Mouse (Mus musculus): ENCODE results near the gene Mrgprf. TPM values are rescaled to one million over a fixed set of nuclear protein-coding genes. Genes with fewer than 3 reads are reported as not detected.

The Mrgprf gene
- polyA plus RNA-seq, 1 experiment from 2014 or later, result 0.47 TPM

DNA sequence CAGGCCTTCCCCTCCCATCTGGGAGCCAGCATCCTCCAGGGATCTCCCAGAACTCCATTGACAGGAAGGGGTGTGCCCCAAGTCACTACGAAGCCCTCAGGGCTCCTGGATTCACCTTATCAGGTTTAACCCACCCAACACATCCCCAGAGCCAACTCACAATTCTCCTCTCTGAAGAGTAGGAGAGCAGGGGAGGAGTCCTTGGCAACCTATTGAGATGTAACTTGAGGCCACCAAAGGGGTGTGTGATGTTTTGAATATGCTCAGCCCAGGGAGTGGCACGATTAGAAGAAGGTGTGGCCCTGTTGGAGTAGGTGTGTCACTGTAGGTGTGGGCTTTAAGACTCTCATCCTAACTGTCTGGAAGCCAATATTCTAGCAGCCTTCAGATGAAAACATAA is 25.1 kb downstream of the Mrgprf start:
- H3K4me2 ChIP-seq (replicated peaks), result no peak overlapping the region
- WGBS, result 55% methylated on average over 2 of the region's 2 CpGs

DNA sequence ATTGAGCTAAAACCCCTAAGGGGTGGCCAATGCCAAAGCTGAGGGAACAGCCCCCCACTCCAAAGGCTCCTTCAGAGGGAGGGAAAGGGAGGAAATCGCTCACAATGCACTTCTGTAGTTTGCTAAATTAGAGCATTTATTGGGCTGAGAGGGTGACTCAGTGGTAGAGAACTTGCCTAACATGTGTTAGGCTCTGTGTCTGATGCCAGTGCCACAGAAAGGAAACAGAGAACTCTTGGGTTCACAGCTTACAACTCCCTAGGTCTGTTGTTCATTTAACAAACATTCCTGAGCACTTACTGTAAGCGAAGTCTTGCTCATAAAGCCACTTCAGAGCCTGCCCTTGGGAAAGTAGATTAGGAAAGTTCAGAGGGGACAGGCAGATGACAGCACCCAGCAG is 29.4 kb downstream of the Mrgprf start:
- WGBS, result 69% methylated on average over 2 of the region's 2 CpGs

More for the DNA sequence above, 25.1 kb downstream of the Mrgprf start:
- H3K9me3 ChIP-seq, result no peaks in the 10 kb centered on the region
- no peak overlapping the region for H3K27ac ChIP-seq
- H3K4me3 ChIP-seq, result no peak overlapping the region
- no peaks in the 10 kb centered on the region for H3K36me3 ChIP-seq
- ATAC-seq (ENCODE audit: low FRiP score, low read depth), result no peak
- no peaks in the 10 kb centered on the region for H3K27me3 ChIP-seq (replicated peaks)
- H3K4me1 ChIP-seq, result no peaks in the 10 kb centered on the region
- H3K9ac ChIP-seq, result no peak overlapping the region

DNA sequence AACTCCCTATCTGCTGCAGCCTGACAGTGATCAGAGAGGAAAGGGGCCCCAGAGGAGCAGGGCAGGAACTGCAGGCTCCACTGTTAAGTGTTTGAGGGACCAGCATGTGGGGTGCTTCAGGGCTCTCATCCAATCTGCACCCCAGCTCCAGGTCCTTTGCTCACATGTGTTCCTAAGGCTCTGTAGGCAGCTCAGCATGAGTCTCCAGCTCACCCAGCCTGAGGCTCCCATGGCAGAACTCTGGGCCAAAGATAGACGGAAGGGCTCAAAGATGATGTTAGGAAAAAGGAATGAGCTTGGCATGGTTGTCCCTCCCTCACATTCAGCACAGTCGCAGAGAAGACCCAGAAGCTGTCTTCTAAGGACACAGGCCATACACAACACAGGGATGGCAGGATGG is 30.0 kb downstream of the Mrgprf start:
- Histone ChIP-seq H3K9me3 (no peaks in the 10 kb centered on the region), H3K4me2 (replicated peaks) (no peak overlapping the region), H3K4me3 (no peak overlapping the region), H3K36me3 (no peaks in the 10 kb centered on the region), H3K4me1 (no peaks in the 10 kb centered on the region), H3K9ac (no peak overlapping the region), H3K27ac (no peak overlapping the region), H3K27me3 (replicated peaks) (no peaks in the 10 kb centered on the region)
- ATAC-seq (ENCODE audit: low FRiP score, low read depth), result no peak
- 87% methylated on average over 2 of the region's 2 CpGs for WGBS

More for the DNA sequence above, 29.4 kb downstream of the Mrgprf start:
- H3K36me3 ChIP-seq, result no peaks in the 10 kb centered on the region
- H3K27ac ChIP-seq, result no peak overlapping the region
- no peaks in the 10 kb centered on the region for H3K9me3 ChIP-seq
- H3K4me2 ChIP-seq (replicated peaks), result no peak overlapping the region
- no peak overlapping the region for H3K4me3 ChIP-seq
- no peaks in the 10 kb centered on the region for H3K27me3 ChIP-seq (replicated peaks)
- no peak for ATAC-seq (ENCODE audit: low FRiP score, low read depth)
- H3K9ac ChIP-seq, result no peak overlapping the region
- H3K4me1 ChIP-seq, result no peaks in the 10 kb centered on the region

DNA sequence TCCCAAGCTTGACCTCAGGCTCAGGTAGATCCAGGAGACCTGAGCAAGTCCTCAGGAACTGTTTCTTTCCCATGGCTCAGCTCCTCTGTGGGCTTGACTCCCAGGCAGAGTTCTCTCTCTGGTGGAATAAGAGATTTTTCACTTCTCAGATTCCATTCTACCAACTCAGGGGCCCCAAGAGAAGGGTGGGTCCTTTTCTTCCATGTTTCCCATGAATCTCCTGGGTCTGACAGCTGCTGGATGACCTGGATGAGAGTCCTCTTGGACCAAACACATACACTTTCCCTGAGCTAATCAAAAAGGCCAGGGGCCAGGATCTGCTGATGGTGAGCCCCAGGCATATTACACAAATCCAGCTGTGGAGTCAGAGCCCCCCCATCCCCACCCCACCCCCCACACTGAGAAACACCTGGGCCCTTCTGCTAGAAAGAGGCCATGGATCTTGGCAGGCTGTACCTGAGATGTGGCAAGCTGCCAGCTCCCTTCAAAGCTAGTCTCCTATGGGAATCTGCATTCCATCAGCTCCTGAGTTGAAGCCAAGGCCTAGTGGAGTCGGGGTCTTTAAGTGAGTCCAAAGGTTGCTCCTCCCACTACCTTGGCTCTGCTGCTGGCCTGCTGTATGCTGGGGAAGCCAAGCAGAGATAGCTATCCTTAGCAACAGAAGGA is 31.9 kb downstream of the Mrgprf start:
- H3K9me3 ChIP-seq, result no peaks in the 10 kb centered on the region
- WGBS, result 70% methylated on average over 1 of the region's 1 CpGs
- no peak overlapping the region for H3K27ac ChIP-seq
- no peaks in the 10 kb centered on the region for H3K36me3 ChIP-seq
- H3K4me3 ChIP-seq, result no peak overlapping the region
- no peak for ATAC-seq (ENCODE audit: low FRiP score, low read depth)
- no peaks in the 10 kb centered on the region for H3K4me1 ChIP-seq
- H3K4me2 ChIP-seq (replicated peaks), result no peak overlapping the region
- H3K9ac ChIP-seq, result no peak overlapping the region
- no peaks in the 10 kb centered on the region for H3K27me3 ChIP-seq (replicated peaks)

DNA sequence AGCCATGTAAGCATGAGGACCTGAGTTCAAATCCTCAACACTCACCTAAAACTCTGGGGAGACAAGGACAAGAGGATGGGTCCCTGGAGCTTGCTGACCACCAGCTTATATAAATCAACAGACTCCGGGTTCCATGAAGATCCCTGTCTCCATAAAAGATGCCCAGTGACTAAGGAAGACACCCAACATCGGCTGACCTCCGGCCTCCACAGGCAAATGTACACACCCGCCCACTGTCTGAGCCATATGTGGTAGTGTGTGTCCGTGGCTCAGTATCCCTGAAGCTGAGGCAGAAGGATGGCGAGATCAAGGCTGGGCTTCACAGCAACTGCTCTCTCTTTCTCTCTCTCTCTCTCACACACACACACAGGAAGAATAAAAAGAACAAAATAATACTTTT is 33.3 kb downstream of the Mrgprf start:
- no peak overlapping the region for H3K4me3 ChIP-seq
- no peaks in the 10 kb centered on the region for H3K36me3 ChIP-seq
- 82% methylated on average over 6 of the region's 6 CpGs for WGBS

DNA sequence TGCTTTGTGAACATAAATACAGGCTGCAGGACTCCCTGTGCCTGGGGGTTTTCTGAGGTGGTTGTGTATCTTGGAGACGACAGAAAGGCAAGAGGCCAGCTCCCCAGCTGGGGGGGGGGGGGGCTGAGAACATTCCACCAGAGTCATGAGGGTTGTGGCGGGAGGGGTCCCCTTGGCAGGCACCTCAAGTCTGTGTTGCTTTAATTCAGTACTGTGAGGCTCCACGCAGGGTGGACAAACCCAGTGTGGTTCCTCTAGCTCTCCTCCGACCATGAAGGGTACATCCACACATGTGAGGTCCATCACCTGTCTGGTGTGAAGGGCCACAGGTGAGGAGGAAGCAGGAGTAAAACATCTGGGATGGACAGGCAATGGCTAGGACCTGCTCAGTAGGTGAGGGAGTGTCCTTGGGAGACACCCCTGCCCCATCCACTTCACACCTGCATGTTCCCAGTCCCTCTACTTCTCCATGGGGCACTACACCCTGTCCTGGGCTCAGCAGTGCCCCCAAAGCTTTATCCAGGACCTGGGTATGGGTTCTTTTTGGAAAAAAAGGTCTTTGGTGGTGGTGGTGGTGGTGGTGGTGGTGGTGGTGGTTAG is 33.9 kb downstream of the Mrgprf start:
- Histone ChIP-seq H3K9me3 (no peaks in the 10 kb centered on the region), H3K9ac (no peak overlapping the region), H3K4me3 (no peak overlapping the region), H3K27me3 (replicated peaks) (no peaks in the 10 kb centered on the region), H3K36me3 (no peaks in the 10 kb centered on the region), H3K4me2 (replicated peaks) (no peak overlapping the region), H3K4me1 (no peaks in the 10 kb centered on the region), H3K27ac (no peak overlapping the region)
- no peak for ATAC-seq (ENCODE audit: low FRiP score, low read depth)
- 66% methylated on average over 4 of the region's 4 CpGs for WGBS

More for the DNA sequence above, 33.3 kb downstream of the Mrgprf start:
- H3K4me2 ChIP-seq (replicated peaks), result no peak overlapping the region
- H3K27me3 ChIP-seq (replicated peaks), result no peaks in the 10 kb centered on the region
- no peaks in the 10 kb centered on the region for H3K9me3 ChIP-seq
- H3K27ac ChIP-seq, result no peak overlapping the region
- no peak for ATAC-seq (ENCODE audit: low FRiP score, low read depth)
- H3K9ac ChIP-seq, result no peak overlapping the region
- H3K4me1 ChIP-seq, result no peaks in the 10 kb centered on the region

DNA sequence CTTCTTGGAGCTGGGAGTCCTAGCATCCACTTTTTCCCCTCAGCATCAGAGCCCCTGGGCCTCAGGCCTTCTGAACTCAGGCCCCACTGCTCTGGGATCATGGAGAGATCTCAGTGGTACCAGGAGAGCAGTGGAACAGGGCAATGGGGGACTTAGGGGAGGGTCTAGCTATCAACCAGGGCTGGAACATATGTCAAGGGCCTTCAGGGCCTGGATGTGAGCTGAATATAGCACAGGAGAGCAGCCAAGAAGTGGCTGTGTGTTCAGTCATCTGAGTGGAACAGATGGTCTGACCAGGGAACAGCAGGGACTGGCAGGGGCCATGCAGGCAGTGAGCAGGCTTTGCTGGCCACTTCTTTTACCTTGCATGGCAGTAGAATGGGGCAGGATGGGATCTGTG is 34.6 kb downstream of the Mrgprf start:
- H3K4me1 ChIP-seq, result no peaks in the 10 kb centered on the region
- no peak overlapping the region for H3K4me2 ChIP-seq (replicated peaks)
- H3K27ac ChIP-seq, result no peak overlapping the region
- H3K4me3 ChIP-seq, result no peak overlapping the region
- no peaks in the 10 kb centered on the region for H3K27me3 ChIP-seq (replicated peaks)
- no peaks in the 10 kb centered on the region for H3K36me3 ChIP-seq
- no peak overlapping the region for H3K9ac ChIP-seq
- no peaks in the 10 kb centered on the region for H3K9me3 ChIP-seq
- no peak for ATAC-seq (ENCODE audit: low FRiP score, low read depth)

DNA sequence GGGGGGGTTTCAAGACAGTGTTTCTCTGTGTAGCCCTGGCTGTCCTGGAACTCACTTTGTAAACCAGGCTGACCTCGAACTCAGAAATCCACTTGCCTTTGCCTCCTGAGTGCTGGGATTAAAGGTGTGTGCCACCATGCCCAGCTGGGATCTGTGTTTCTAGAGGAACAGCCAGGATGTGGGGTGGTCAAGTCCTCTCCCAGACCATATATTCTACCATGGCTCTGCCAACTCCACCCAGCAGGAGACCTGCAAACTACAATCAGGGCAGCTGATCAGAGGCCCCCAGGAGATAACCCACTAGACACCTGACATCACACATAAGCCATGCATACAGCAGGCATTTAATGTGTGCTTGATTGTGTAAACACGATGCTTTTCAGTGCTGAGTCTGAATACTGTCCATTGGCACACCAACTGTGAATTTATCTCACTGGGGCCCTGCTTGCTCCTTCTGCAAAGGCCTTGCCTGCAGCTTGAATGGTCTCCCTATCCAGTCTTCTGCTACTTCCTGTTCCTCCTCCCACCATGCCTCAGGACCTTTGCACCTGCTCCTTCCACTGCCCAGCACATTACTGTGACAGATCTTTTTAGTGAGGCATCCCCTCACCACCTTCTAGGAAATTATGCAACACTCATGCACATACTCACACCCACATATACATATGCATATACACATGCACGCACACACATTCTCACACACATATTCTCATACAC is 35.1 kb downstream of the Mrgprf start:
- 86% methylated on average over 3 of the region's 3 CpGs for WGBS
- Histone ChIP-seq H3K9ac (no peak overlapping the region), H3K4me3 (no peak overlapping the region)

DNA sequence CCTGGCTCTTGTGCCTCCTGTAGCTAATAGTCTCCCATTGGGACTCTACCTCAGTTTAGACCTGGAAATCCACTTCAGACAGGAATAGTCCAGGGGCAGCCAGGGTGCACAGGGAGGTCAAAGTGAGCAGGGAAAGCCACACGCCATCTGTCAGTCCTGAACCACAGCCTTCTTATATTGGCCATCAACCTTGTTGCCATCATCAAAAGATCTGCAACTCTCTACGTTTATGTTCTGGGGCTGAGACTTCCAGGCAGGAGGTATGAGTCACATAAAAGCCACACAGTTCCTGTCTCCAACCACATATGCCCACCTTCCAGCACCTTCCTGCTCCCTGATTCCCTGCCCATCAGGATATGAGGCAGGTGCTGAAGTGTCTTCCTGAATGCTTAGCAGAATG is 37.3 kb downstream of the Mrgprf start:
- no peak overlapping the region for H3K4me3 ChIP-seq
- no peaks in the 10 kb centered on the region for H3K9me3 ChIP-seq
- H3K9ac ChIP-seq, result no peak overlapping the region
- no peaks in the 10 kb centered on the region for H3K27me3 ChIP-seq (replicated peaks)
- ATAC-seq (ENCODE audit: low FRiP score, low read depth), result no peak
- H3K27ac ChIP-seq, result no peak overlapping the region
- H3K4me2 ChIP-seq (replicated peaks), result no peak overlapping the region
- no peaks in the 10 kb centered on the region for H3K4me1 ChIP-seq
- H3K36me3 ChIP-seq, result no peaks in the 10 kb centered on the region
- WGBS, result 80% methylated on average over 2 of the region's 2 CpGs

More for the DNA sequence above, 35.1 kb downstream of the Mrgprf start:
- no peak for ATAC-seq (ENCODE audit: low FRiP score, low read depth)
- H3K27ac ChIP-seq, result no peak overlapping the region
- H3K4me2 ChIP-seq (replicated peaks), result no peak overlapping the region
- H3K36me3 ChIP-seq, result no peaks in the 10 kb centered on the region
- no peaks in the 10 kb centered on the region for H3K27me3 ChIP-seq (replicated peaks)
- no peaks in the 10 kb centered on the region for H3K9me3 ChIP-seq
- H3K4me1 ChIP-seq, result no peaks in the 10 kb centered on the region

DNA sequence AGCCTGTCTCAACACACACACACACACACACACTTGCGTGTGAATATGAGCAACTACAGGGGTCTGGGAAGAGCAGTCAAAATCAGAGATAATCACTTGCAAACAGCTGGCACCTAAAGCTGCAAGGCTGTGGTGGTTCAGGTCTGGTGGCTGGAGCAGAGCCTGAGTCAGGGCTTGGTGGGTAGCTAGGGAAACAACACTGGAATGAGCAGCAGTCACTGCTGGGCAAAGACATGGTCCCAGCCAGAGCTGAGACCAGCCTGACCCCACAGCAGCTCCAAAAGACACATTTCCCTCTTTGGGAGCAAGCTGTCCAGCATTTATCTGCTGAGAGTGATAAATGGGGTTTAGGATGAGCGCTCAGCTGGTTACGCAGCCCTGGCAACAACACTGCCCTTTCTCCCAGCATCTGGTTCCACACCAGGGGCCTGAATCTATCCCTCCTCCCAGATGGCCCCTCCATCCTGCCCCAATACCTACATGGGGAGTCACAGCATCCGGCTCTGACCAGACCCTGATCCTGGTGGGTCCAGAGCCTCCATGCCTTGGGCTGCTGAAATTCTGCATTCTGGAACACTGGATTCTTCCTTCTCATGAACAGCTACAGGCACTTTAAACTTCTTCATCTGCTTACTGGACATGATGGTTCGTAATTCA is 39.7 kb downstream of the Mrgprf start:
- H3K4me2 ChIP-seq (replicated peaks), result no peak overlapping the region
- no peak overlapping the region for H3K27ac ChIP-seq
- H3K27me3 ChIP-seq (replicated peaks), result no peaks in the 10 kb centered on the region
- WGBS, result 76% methylated on average over 5 of the region's 5 CpGs
- H3K4me3 ChIP-seq, result no peak overlapping the region
- no peaks in the 10 kb centered on the region for H3K4me1 ChIP-seq
- ATAC-seq (ENCODE audit: low FRiP score, low read depth), result no peak
- H3K9me3 ChIP-seq, result no peaks in the 10 kb centered on the region
- H3K36me3 ChIP-seq, result no peaks in the 10 kb centered on the region
- no peak overlapping the region for H3K9ac ChIP-seq
